23 mouse cellular contexts compared by ENCODE assay signal in genomic region chr1:80652083-80652482, GRCm38 (mm10).
"Had no signal": no experiment of that assay in that cellular context is flagged by ENCODE, and none has a peak within 500 bp of the region (broad histone marks: within the 10 kb centered on the region; RNA-seq: fewer than 3 reads in every experiment).

No protein-coding gene starts in this region.

- ATAC-seq: liver, postnatal 0 days; lung, postnatal 0 days; midbrain, embryonic 13.5 days; midbrain, embryonic 15.5 days had no signal

- H3K27ac ChIP-seq: liver, embryonic 13.5 days; liver, embryonic 15.5 days; lung, embryonic 15.5 days; macrophage; midbrain, embryonic 13.5 days; midbrain, embryonic 15.5 days; neural tube, embryonic 12.5 days had no signal

- H3K4me3 ChIP-seq: liver, embryonic 13.5 days; liver, embryonic 15.5 days; lung, embryonic 15.5 days; megakaryocyte, embryonic 14.5 days; midbrain, embryonic 13.5 days; midbrain, embryonic 15.5 days; myocyte; neural tube, embryonic 12.5 days had no signal

- H3K9me3 ChIP-seq: liver, embryonic 13.5 days; liver, embryonic 15.5 days; lung, embryonic 15.5 days; megakaryocyte, embryonic 14.5 days; midbrain, embryonic 13.5 days; midbrain, embryonic 15.5 days; neural tube, embryonic 12.5 days had no signal

- H3K27me3 ChIP-seq: liver, embryonic 13.5 days; liver, embryonic 15.5 days; lung, embryonic 15.5 days; megakaryocyte, embryonic 14.5 days; midbrain, embryonic 13.5 days; midbrain, embryonic 15.5 days; neural tube, embryonic 12.5 days had no signal

- H3K4me2 ChIP-seq: liver, embryonic 13.5 days; liver, embryonic 15.5 days; lung, embryonic 15.5 days; midbrain, embryonic 11.5 days; midbrain, embryonic 13.5 days; midbrain, embryonic 15.5 days; neural tube, embryonic 12.5 days had no signal

- H3K36me3 ChIP-seq: liver, embryonic 13.5 days; liver, embryonic 15.5 days; lung, embryonic 15.5 days; midbrain, embryonic 13.5 days; midbrain, embryonic 15.5 days; neural tube, embryonic 12.5 days had no signal

- H3K4me1 ChIP-seq: liver, embryonic 13.5 days; liver, embryonic 15.5 days; lung, embryonic 15.5 days; midbrain, embryonic 13.5 days; neural tube, embryonic 12.5 days had no signal

- DNase-seq: liver, embryonic 13.5 days; liver, postnatal 0 days; lung, adult 2 months; lung, postnatal 14 days; lung, postnatal 36 days; retina, postnatal 1 day; right cerebral cortex, adult 18-20 months; right cerebral cortex, postnatal 25 days; right cerebral cortex, postnatal 4 days; spleen, adult 18-20 months; thymus, adult 18-20 months; thymus, postnatal 14 days; thymus, postnatal 36 days had no signal

- H3K9ac ChIP-seq: liver, embryonic 13.5 days; liver, embryonic 15.5 days; liver, postnatal 0 days; lung, embryonic 15.5 days; midbrain, embryonic 13.5 days; midbrain, embryonic 15.5 days; neural tube, embryonic 12.5 days had no signal
